Mouse (Mus musculus) olfactory bulb, adult 2 months (tissue): ENCODE results near the gene Ddx25. TPM values are rescaled to one million over a fixed set of nuclear protein-coding genes. Genes with fewer than 3 reads are reported as not detected.

Source experiments
- H3K27ac ChIP-seq: fragments of 200-500 bp; 2 replicates; pipeline ENCODE4 v1.5.1; 2012; ENCODE audit warnings: low read depth, low read length; ENCODE audit not compliant: insufficient read depth
- H3K4me1 ChIP-seq: fragments of 200-500 bp; 2 replicates; pipeline ENCODE4 v1.6.1; 2012; ENCODE audit warnings: low read length; ENCODE audit not compliant: control insufficient read depth, insufficient read depth
- H3K4me3 ChIP-seq: fragments of 200-500 bp; 2 replicates; pipeline ENCODE4 v1.5.1; 2012; ENCODE audit warnings: mild to moderate bottlenecking, low read depth, low read length, moderate library complexity; ENCODE audit not compliant: insufficient read depth
- CTCF ChIP-seq: fragments of 200-500 bp; IDR thresholded peaks from 2 replicates; pipeline ENCODE4 v1.5.1; 2012; ENCODE audit warnings: low read depth, mild to moderate bottlenecking, low read length, moderate library complexity; ENCODE audit not compliant: insufficient read depth
- POLR2A ChIP-seq: fragments of 200-500 bp; IDR thresholded peaks from 2 replicates; pipeline ENCODE4 v1.6.1; 2012; ENCODE audit warnings: mild to moderate bottlenecking, low read depth, low read length, moderate library complexity; ENCODE audit not compliant: insufficient read depth
- WGBS: fragments of 180-500 bp; shearing (Covaris S2); methylation state at CpG from one replicate; pipeline ENCODE4 v1.1.7; 2018; 5-methylcytosine and 5-hydroxymethylcytosine counted together
- polyA plus RNA-seq: library from polyadenylated mRNA; stranded (reverse); fragments of >200 nt; gene quantifications from 2 replicates; pipeline ENCODE4 v1.2.4, GENCODE M21; 2012; ENCODE audit warnings: low replicate concordance; ENCODE audit not compliant: missing spikeins, insufficient read depth, insufficient read length

The Ddx25 gene
- not detected in 2 replicates for polyA plus RNA-seq

GRCm38 (mm10) chr9:35558257-35559008 is at the start of gene Ddx25, which contains the start of gene Pus3:
TSS of gene Ddx25 (minus strand) at chr9:35558528.
TSS of gene Pus3 (plus strand) at chr9:35558595.
- WGBS = under 1% methylated on average over 58 of the region's 59 CpGs
- H3K4me3 ChIP-seq = peak within 1 kb of the TSS; percentile 93
- H3K4me1 ChIP-seq = no peaks in the 10 kb centered on the region
- H3K27ac ChIP-seq = peak within 1 kb of the TSS; percentile 47; the same call in 1 of the 2 replicates
- TF ChIP-seq POLR2A = peak; percentile 74
- TF ChIP-seq CTCF = no peak

GRCm38 (mm10) chr9:35607647-35608405 is 49.5 kb upstream of the Ddx25 start:
- 50% methylated on average over 8 of the region's 8 CpGs for WGBS
- no peak for TF ChIP-seq CTCF
- TF ChIP-seq POLR2A = no peak
- Histone ChIP-seq H3K4me1 (no peaks in the 10 kb centered on the region), H3K27ac (no peak overlapping the region), H3K4me3 (no peak overlapping the region)

- TF ChIP-seq CTCF (no peak), POLR2A (no peak)
- WGBS = 7% methylated on average over 2 of the region's 2 CpGs
- Histone ChIP-seq H3K4me1 (no peaks in the 10 kb centered on the region), H3K27ac (no peak overlapping the region), H3K4me3 (no peak overlapping the region)
These were observed 34.6 kb upstream of the Ddx25 start for GRCm38 (mm10) chr9:35592903-35593302.

- Histone ChIP-seq H3K4me3 (no peak overlapping the region), H3K27ac (no peak overlapping the region), H3K4me1 (no peaks in the 10 kb centered on the region)
- TF ChIP-seq CTCF = no peak
- no peak for TF ChIP-seq POLR2A
- WGBS = 76% methylated on average over 1 of the region's 1 CpGs
These were observed 29.3 kb upstream of the Ddx25 start for GRCm38 (mm10) chr9:35587674-35588073.

GRCm38 (mm10) chr9:35574416-35574815 is 16.1 kb upstream of the Ddx25 start:
- Histone ChIP-seq H3K27ac (no peak overlapping the region), H3K4me3 (peak overlapping the region; percentile 22; the same call in 1 of the 2 replicates), H3K4me1 (peaks cover 5% of the 10 kb centered on the region; the same call in 1 of the 2 replicates)
- TF ChIP-seq POLR2A (no peak), CTCF (no peak)
- WGBS = 8% methylated on average over 32 of the region's 32 CpGs

GRCm38 (mm10) chr9:35570663-35571062 is 12.3 kb upstream of the Ddx25 start:
- 3% methylated on average over 5 of the region's 5 CpGs for WGBS
- TF ChIP-seq CTCF (no peak), POLR2A (no peak)
- no peak overlapping the region for H3K4me3 ChIP-seq
- no peak overlapping the region for H3K27ac ChIP-seq
- peaks cover 5% of the 10 kb centered on the region; the same call in 1 of the 2 replicates for H3K4me1 ChIP-seq

GRCm38 (mm10) chr9:35569571-35570534 is 11.5 kb upstream of the Ddx25 start, which contains the start of the genes Pate2 and Hyls1:
TSS of gene Pate2 (plus strand) at chr9:35570284.
TSS of gene Hyls1 (minus strand) at chr9:35570398.
- peak within 1 kb of the TSS; percentile 82 for H3K4me3 ChIP-seq
- TF ChIP-seq POLR2A (peak; percentile 65), CTCF (peak; percentile 40; the same call in 1 of the 2 replicates)
- peaks cover 5% of the 10 kb centered on the region; the same call in 1 of the 2 replicates for H3K4me1 ChIP-seq
- peak within 1 kb of the TSS; percentile 47 for H3K27ac ChIP-seq
- WGBS = 1% methylated on average over 86 of the region's 86 CpGs

GRCm38 (mm10) chr9:35567995-35568394 is 9.7 kb upstream of the Ddx25 start:
- Histone ChIP-seq H3K4me3 (no peak overlapping the region), H3K27ac (no peak overlapping the region), H3K4me1 (no peaks in the 10 kb centered on the region)
- TF ChIP-seq CTCF = no peak
- TF ChIP-seq POLR2A = no peak
- WGBS = 81% methylated on average over 3 of the region's 3 CpGs
